Mouse (Mus musculus) midbrain, embryonic 14.5 days (tissue): ENCODE data around the gene Sptssa. TPM values are rescaled to one million over a fixed set of nuclear protein-coding genes. Genes with fewer than 3 reads are reported as not detected.
"Not testable (repeated sequence)": the region's sequence is repeated elsewhere in the genome, so short reads cannot be mapped to it uniquely, and the experiment has no call there.

ENCODE experiments used
- ATAC-seq: fragments of 200-750 bp; cut with Nextera tagmentation; 2 replicates; pipeline ENCODE4 v1.8.0; 2017; ENCODE audit warnings: moderate number of reproducible peaks, moderate library complexity; ENCODE audit not compliant: low FRiP score, low TSS enrichment
- DNase-seq: peaks from one replicate; pipeline ENCODE4 v3.0.0-alpha.2; 2015
- H3K27ac ChIP-seq: fragments of 300-500 bp; sonication (generic); replicated peaks from 2 replicates; pipeline ENCODE4 v1.5.1; 2014; ENCODE audit warnings: mild to moderate bottlenecking, low read depth, low read length, moderate library complexity
- H3K27me3 ChIP-seq: fragments of 300-500 bp; sonication (generic); 2 replicates; pipeline ENCODE4 v1.6.1; 2014; ENCODE audit warnings: low read length, control low read depth, mixed read lengths; ENCODE audit not compliant: control insufficient read depth, insufficient read depth
- H3K36me3 ChIP-seq: fragments of 300-500 bp; sonication (generic); 2 replicates; pipeline ENCODE4 v1.6.1; 2014; ENCODE audit warnings: low read length, control low read depth; ENCODE audit not compliant: control insufficient read depth, insufficient read depth
- H3K4me1 ChIP-seq: fragments of 300-500 bp; sonication (generic); 2 replicates; pipeline ENCODE4 v1.6.1; 2014; ENCODE audit warnings: mild to moderate bottlenecking, antibody characterized with exemption, low read length, control low read depth; ENCODE audit not compliant: control insufficient read depth, insufficient read depth
- H3K4me2 ChIP-seq: fragments of 300-500 bp; sonication (generic); 2 replicates; pipeline ENCODE4 v1.6.1; 2014; ENCODE audit warnings: mild to moderate bottlenecking, low read length, moderate library complexity
- H3K4me3 ChIP-seq: fragments of 300-500 bp; sonication (generic); replicated peaks from 2 replicates; pipeline ENCODE4 v1.5.1; 2014; ENCODE audit warnings: low read depth, low read length
- H3K9ac ChIP-seq: fragments of 300-500 bp; sonication (generic); replicated peaks from 2 replicates; pipeline ENCODE4 v1.6.1; 2014; ENCODE audit warnings: mild to moderate bottlenecking, low read length, moderate library complexity
- H3K9me3 ChIP-seq: fragments of 300-500 bp; sonication (generic); 2 replicates; pipeline ENCODE4 v1.6.1; 2016; ENCODE audit warnings: low read length, control low read depth, mixed read lengths; ENCODE audit not compliant: control insufficient read depth
- WGBS: fragments of 180-500 bp; shearing (Covaris S2); extraction: QIAGEN DNeasy Blood & Tissue Kit; methylation state at CpG from one replicate; pipeline ENCODE4 v1.1.7; 2014; 5-methylcytosine and 5-hydroxymethylcytosine counted together
- polyA plus RNA-seq: library from polyadenylated mRNA; unstranded; fragments of >200 nt; fragmentation: Nextera tagmentation; extraction: Ambion mirVana; gene quantifications from 2 replicates; pipeline ENCODE4 v1.2.1, GENCODE M21; 2014

The Sptssa gene
- polyA plus RNA-seq, 1 experiment from 2014 or later = 185 TPM

GRCm38 (mm10) chr12:54689082-54689481 lies 32.7 kb upstream of the Sptssa start:
- Histone ChIP-seq H3K4me2 (no peak overlapping the region), H3K9ac (no peak overlapping the region), H3K36me3 (peaks cover 81% of the 10 kb centered on the region), H3K4me3 (no peak overlapping the region), H3K4me1 (no peaks in the 10 kb centered on the region), H3K9me3 (no peaks in the 10 kb centered on the region), H3K27ac (no peak overlapping the region), H3K27me3 (no peaks in the 10 kb centered on the region)
- DNase-seq = no peak
- no peak for ATAC-seq
- WGBS = 98% methylated on average over 5 of the region's 5 CpGs

DNA sequence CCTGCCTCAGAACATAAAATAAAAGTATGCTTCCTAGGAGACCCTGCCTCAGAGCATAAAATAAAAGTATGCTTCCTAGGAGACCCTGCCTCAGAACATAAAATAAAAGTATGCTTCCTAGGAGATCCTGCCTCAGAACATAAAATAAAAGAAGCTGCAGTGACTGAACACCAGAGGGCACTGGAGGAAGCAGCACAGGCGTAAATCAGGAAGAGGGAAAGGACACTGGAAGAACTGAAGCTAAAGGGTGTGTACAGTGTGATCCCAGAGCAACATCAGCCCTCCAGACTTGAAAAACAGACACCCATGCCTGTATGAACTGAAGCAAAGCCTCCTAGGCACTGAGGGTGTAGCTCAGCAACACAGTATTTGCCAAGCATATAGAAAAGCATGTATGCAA lies 26.8 kb upstream of the Sptssa start:
- Histone ChIP-seq H3K4me2 (no peak overlapping the region), H3K9me3 (no peaks in the 10 kb centered on the region), H3K9ac (no peak overlapping the region), H3K36me3 (peaks cover 41% of the 10 kb centered on the region), H3K27me3 (no peaks in the 10 kb centered on the region), H3K27ac (no peak overlapping the region), H3K4me1 (no peaks in the 10 kb centered on the region), H3K4me3 (no peak overlapping the region)
- DNase-seq (peak; percentile 47), ATAC-seq (no peak)
- 15% methylated on average over 1 of the region's 1 CpGs for WGBS

DNA sequence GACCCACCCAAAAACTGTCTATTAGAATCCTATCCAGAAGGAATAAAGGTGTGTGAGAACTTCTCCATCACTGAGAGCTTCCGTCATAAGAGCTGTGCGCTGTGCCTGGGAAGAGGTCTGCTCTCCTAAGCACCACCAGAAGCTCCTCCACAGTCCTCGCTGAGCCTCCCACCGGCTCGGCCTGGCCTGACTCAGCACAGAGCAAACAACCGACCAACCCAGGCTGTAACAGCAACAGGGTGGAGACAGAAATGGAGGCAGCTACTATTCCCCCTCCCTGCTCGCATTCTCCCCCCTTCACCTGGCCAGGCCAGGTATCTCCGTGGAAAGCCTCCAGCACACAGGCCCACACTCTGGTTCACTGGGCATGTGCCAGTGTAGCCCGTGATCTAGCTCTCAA lies 20.3 kb upstream of the Sptssa start:
- Histone ChIP-seq H3K27ac (no peak overlapping the region), H3K4me2 (no peak overlapping the region), H3K9me3 (no peaks in the 10 kb centered on the region), H3K27me3 (no peaks in the 10 kb centered on the region), H3K4me3 (no peak overlapping the region), H3K36me3 (peaks cover 47% of the 10 kb centered on the region), H3K9ac (no peak overlapping the region), H3K4me1 (no peaks in the 10 kb centered on the region)
- no peak for ATAC-seq
- WGBS = 96% methylated on average over 9 of the region's 9 CpGs
- DNase-seq = no peak

DNA sequence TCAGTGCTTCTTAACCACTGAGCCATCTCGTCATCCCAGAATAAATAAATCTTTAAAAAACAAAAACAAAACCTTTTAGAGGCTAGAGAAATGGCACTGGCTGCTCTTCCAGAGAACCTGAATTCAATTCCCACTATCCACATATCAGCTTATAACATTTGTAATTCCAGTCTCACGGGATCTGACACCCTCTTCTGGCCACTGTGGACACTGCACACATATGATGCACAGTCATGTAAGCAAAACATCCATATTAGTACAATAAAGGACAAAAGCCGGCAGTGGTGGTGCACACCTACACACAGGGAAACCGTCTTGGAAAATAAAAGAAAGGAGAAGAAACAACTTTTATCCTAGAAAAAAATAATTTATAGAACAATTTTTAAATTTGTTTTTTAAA lies 19.0 kb upstream of the Sptssa start:
- H3K36me3 ChIP-seq = peaks cover 55% of the 10 kb centered on the region
- no peaks in the 10 kb centered on the region for H3K4me1 ChIP-seq
- no peaks in the 10 kb centered on the region for H3K27me3 ChIP-seq
- H3K9me3 ChIP-seq = no peaks in the 10 kb centered on the region
- H3K9ac ChIP-seq = no peak overlapping the region
- DNase-seq = no peak
- no peak overlapping the region for H3K27ac ChIP-seq
- no peak overlapping the region for H3K4me2 ChIP-seq
- no peak for ATAC-seq
- H3K4me3 ChIP-seq = no peak overlapping the region
- 96% methylated on average over 4 of the region's 4 CpGs for WGBS

DNA sequence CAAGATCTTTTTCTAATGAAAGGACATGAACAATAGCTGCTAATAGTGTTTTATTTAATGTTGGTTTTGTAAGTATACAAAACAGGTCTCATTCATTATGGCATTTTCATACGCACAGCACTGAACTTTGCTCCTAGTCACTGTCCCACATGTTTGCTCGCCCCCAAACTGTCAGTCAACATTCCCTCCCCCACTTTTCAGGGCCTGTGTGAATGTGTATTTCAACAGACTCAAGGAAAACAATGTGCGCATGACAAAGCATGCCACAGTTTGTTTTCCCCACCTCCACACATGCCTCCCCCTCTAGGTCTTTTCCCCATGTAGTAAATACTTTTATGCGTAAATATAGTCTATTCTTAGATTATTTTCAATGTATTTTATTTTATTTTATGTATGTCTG lies 14.9 kb upstream of the Sptssa start:
- Histone ChIP-seq H3K4me1 (no peaks in the 10 kb centered on the region), H3K27me3 (no peaks in the 10 kb centered on the region), H3K9me3 (no peaks in the 10 kb centered on the region), H3K36me3 (peaks cover 43% of the 10 kb centered on the region), H3K27ac (no peak overlapping the region), H3K4me2 (no peak overlapping the region), H3K4me3 (no peak overlapping the region), H3K9ac (no peak overlapping the region)
- no peak for ATAC-seq
- DNase-seq = no peak
- WGBS = 96% methylated on average over 4 of the region's 4 CpGs

GRCm38 (mm10) chr12:54668141-54668540 lies 11.8 kb upstream of the Sptssa start:
- Histone ChIP-seq H3K4me2 (no peak overlapping the region), H3K36me3 (peaks cover 26% of the 10 kb centered on the region), H3K4me3 (no peak overlapping the region), H3K27me3 (no peaks in the 10 kb centered on the region), H3K4me1 (no peaks in the 10 kb centered on the region), H3K9me3 (no peaks in the 10 kb centered on the region), H3K27ac (no peak overlapping the region), H3K9ac (no peak overlapping the region)
- DNase-seq (no peak), ATAC-seq (no peak)
- WGBS = 100% methylated on average over 1 of the region's 1 CpGs

- Histone ChIP-seq H3K27me3 (no peaks in the 10 kb centered on the region), H3K27ac (no peak overlapping the region), H3K4me2 (no peak overlapping the region), H3K4me1 (no peaks in the 10 kb centered on the region), H3K9me3 (no peaks in the 10 kb centered on the region), H3K9ac (no peak overlapping the region), H3K36me3 (0 out of 2 replicates have a peak, but pooled peaks cover 4% of the 10 kb centered on the region), H3K4me3 (no peak overlapping the region)
- WGBS = 77% methylated on average over 6 of the region's 6 CpGs
- no peak for ATAC-seq
- no peak for DNase-seq
Measured at GRCm38 (mm10) chr12:54665526-54665925, 9.2 kb upstream of the Sptssa start.

DNA sequence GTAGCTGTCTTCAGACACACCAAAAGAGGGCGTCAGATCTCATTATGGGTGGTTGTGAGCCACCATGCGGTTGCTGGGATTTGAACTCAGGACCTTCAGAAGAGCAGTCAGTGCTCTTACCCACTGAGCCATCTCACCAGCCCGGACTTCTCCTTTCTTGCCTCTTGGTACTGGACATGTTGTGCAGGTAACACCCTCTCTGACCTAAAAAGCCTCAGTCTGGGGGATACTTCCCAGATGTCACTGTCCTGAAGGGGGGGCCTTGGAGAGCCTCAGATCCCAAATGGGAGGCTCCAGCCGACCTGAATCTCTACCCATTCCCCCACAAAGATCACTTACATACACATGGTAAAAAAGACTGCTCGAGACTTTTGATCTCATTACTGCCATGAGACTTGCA lies 5.1 kb upstream of the Sptssa start:
- not testable (repeated sequence) for H3K4me3 ChIP-seq, H3K4me1 ChIP-seq, H3K9ac ChIP-seq, DNase-seq, H3K27ac ChIP-seq, H3K27me3 ChIP-seq, H3K4me2 ChIP-seq, H3K36me3 ChIP-seq, H3K9me3 ChIP-seq, ATAC-seq
- WGBS = 75% methylated on average over 5 of the region's 5 CpGs

DNA sequence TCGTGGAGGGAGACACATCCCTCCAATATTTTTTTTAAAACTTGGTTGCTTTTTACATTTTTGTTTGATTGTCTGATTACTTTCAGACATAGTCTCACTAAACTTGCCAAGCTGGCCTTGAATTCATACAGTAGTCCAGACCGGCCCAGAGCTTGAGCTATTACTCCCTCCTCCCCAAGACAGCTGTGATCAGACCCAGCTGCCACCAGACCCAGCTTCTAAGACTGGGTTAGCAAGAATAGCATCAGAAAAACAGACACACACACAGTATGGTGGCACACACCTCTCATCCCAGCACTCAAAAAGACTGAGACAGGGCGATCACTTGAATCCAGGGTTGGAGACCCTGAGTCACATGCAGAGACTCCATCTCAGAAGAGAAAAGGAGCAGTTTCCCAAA lies 3.5 kb upstream of the Sptssa start:
- Histone ChIP-seq H3K9me3 (no peaks in the 10 kb centered on the region), H3K27ac (no peak overlapping the region), H3K4me1 (peaks cover 7% of the 10 kb centered on the region), H3K4me3 (no peak overlapping the region), H3K27me3 (no peaks in the 10 kb centered on the region), H3K36me3 (no peaks in the 10 kb centered on the region), H3K9ac (no peak overlapping the region), H3K4me2 (no peak overlapping the region)
- ATAC-seq = no peak
- DNase-seq = no peak
- 87% methylated on average over 3 of the region's 3 CpGs for WGBS
